Mouse (Mus musculus) ES-CJ7 (cell line): ENCODE results near the gene Erich4.

ENCODE experiments used
- DNase-seq: peaks from one replicate; pipeline ENCODE4 v3.0.0; 2011; ENCODE audit warnings: low read depth, low spot score

Erich4 gene

GRCm38 (mm10) chr7:25623857-25624370 is 8.2 kb upstream of the Erich4 start:
- no peak for DNase-seq

DNA sequence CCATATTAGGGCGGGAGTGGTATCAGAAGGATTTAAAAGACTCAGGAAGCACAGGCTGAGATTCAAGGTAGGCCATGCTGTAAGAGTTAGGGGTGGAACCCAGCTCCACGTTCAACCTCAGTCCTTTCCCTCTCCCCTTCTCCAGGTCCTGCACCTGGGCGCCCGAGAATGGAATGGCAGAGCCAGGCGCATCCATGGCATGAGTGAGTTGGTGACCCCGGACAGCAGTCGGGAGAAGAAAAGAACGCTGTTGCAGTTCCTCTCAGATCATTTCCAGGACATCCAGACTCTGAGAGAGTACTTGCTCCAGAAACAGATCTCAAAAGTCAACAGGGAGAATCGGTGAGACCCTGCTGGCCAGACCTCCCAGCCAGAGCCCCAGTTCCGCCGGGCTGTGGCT is 5.1 kb upstream of the Erich4 start:
- DNase-seq, result no peak

GRCm38 (mm10) chr7:25620101-25620500 is 4.4 kb upstream of the Erich4 start:
- no peak for DNase-seq

- DNase-seq, result no peak
These were observed 4.0 kb upstream of the Erich4 start for GRCm38 (mm10) chr7:25619722-25619991.

- DNase-seq, result peak; percentile 97
These were observed 3.4 kb upstream of the Erich4 start, which contains the start of gene Dmac2 for GRCm38 (mm10) chr7:25618865-25619721. TSS of gene Dmac2 (plus strand) at chr7:25619414.

DNA sequence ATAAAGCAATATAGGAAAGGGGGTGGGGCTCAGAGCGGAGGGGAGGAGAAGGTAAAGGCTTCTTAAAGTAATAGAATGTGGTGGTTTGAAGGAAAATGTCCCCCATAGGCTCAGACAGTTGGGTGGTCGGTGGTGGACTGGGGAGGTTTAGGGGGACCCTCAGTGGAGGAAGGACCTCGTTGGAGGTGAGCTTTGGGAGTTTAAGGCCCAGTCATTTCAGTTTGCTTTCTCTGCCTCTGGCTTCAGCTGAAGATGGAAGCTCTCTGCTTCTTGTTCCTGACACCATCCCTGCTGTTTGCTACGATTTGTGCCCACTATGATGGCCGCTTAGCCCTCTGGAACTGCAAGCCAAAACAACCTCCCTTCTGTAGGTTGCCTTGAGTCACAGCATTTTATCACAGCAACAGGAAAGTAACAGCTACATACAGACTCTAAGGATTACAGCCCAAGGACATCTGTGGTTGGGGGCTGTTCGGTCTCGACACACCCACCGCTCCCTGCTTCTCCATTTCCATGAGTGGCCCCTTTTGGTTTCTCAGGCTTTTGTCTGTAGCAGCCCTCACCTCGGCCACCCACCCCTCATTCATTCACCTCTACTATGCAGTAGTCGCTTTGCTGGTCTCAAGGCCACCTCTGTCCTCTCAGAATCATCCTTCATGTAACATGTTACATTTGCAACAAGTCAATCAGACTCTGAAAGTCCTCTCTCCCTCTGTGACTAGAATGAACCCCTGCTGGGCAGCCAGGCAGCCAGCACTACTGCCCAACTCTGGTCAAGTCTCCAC is 1.9 kb upstream of the Erich4 start:
- DNase-seq, result no peak

GRCm38 (mm10) chr7:25614831-25615705 is 624 bp downstream of the Erich4 start:
- no peak for DNase-seq

DNA sequence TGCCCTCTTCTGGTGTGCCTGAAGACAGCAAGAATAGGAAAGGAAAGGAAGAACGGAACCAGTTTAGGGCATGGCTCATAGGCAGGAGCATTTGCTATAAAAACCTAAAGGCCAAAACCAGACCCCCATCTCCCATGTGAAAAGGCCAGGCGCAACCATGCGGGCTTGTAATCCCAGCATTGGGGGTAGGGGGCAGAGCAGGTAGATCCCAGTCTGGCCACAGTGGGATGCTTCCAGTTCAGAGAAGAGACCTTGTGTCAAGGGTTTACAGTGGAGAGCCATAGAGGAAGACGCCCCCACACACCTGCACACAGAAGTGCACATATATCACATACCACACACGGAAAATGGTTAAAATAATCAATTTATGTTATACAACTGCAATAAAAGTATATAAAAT is 1.6 kb downstream of the Erich4 start:
- DNase-seq, result no peak

DNA sequence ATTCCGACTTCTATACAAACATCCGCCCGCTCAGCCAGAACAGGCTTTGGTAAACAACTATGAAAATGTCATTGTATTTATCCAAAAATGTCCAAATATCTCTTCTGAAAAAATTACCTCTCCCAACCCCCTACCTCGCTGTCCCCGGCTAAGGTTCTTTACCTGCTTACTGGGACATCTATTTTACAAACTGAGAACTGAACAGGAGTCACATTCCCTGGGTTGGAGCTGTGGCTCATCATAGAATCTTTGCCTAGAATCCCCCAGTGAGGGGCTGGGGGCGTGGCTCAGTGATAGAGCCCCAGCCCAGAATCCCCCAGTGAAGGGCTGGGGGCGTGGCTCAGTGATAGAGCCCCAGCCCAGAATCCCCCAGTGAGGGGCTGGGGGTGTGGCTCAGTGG is 4.2 kb downstream of the Erich4 start:
- no peak for DNase-seq

GRCm38 (mm10) chr7:25610056-25610455 is 5.6 kb downstream of the Erich4 start:
- DNase-seq, result no peak

DNA sequence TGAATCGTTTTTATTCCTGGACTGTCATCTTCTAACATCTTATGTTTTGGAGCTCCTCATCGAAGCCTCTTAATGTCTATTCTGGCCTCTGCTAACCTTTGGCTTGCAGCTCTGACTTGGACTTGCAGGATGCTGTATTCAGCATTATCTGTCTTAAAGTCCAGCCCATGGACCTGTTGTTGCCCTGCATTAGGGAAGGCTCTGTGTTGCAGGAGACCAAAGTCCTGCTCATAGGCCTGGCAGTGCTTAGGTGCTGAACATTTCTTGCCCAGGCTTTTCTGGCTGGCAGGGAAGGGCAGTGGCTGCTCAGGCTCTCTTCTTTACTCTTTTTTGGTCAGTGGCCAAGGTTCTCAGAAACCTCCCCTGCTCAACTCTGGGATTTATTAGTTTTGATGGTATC is 8.5 kb downstream of the Erich4 start:
- DNase-seq, result no peak

DNA sequence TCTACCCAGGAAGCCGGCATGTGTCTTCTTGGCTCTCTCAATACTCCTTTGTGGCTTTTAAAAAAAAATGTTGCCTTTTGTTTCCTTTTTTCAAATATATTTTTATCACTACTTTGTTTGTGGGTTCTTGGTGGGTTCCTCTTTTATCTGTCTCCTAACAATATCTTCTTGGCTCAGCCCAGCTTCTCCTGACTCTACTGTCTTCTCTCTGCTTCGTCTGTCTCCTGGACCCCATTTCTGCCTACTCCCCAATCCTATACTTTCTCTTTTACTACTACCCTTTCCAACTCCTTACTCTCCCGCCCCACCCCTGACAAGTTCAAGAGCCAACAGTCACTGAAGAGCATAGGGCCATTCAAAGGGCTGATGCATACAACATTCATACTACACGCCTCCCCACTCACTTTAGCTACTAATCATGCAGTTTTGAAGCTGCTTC is 9.0 kb downstream of the Erich4 start:
- DNase-seq, result no peak

- peak; percentile 60 for DNase-seq
These were observed 14.3 kb downstream of the Erich4 start for GRCm38 (mm10) chr7:25601346-25601745.

DNA sequence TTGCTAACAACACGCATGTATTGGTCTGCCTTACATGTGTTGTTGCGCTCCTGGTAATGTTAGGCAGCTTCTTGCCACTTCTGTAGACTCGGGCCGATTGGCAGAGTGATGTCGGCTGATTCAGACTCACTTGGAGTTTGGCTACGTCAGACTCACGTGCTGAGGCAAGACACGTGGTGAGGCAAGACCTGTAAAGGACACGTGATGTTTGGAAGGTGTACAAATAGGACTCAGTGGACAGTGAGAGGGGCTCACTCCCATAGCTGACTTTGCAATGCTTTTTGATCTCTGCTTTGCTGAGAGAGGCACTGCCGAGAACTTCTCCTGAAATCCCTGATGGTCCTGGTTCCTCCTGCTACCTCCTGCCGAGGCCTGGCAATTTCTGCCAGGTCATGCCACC is 15.0 kb downstream of the Erich4 start:
- peak; percentile 18 for DNase-seq

GRCm38 (mm10) chr7:25599663-25600062 is 16.0 kb downstream of the Erich4 start:
- peak; percentile 84 for DNase-seq

DNA sequence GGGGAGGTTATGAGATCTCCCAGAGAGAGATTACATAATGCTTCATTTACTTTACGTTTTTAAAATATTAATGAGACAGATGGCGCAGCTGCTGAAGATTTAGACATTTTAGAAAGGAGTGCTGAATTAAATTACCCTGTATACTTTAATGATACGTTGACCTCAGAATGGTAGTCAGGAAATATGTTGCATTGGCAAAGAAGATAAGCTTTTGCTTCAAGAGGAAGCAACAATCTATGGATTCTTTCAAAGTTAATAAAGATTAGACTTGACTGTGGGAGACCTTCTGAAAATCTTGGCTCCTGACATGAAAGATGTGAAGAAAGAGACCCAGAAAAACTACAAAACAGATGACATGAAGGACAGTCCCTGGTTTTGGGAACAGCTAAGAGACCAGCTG is 21.8 kb downstream of the Erich4 start:
- no peak for DNase-seq

GRCm38 (mm10) chr7:25591226-25591625 is 24.5 kb downstream of the Erich4 start:
- no peak for DNase-seq

GRCm38 (mm10) chr7:25585351-25586204 is 30.1 kb downstream of the Erich4 start:
- no peak for DNase-seq

- DNase-seq, result no peak
These were observed 31.0 kb downstream of the Erich4 start for GRCm38 (mm10) chr7:25584651-25585050.

- peak; percentile 38 for DNase-seq
These were observed 33.3 kb downstream of the Erich4 start for GRCm38 (mm10) chr7:25582301-25582810.

GRCm38 (mm10) chr7:25579441-25579840 is 36.3 kb downstream of the Erich4 start:
- DNase-seq, result no peak
